Mouse (Mus musculus) small intestine, adult 2 months (tissue): ENCODE results near the gene Rfx4. TPM values are rescaled to one million over a fixed set of nuclear protein-coding genes. Genes with fewer than 3 reads are reported as not detected.

Source experiments
- H3K27ac ChIP-seq: fragments of 200-500 bp; 2 replicates; pipeline ENCODE4 v1.5.1; 2012; ENCODE audit warnings: low read depth, low read length, control low read depth, inconsistent platforms; ENCODE audit not compliant: insufficient read depth
- H3K27me3 ChIP-seq: fragments of 200-500 bp; 2 replicates; pipeline ENCODE4 v1.6.1; 2012; ENCODE audit warnings: mild to moderate bottlenecking, moderate library complexity, low read length, inconsistent platforms; ENCODE audit not compliant: control insufficient read depth, insufficient read depth
- H3K36me3 ChIP-seq: fragments of 200-500 bp; 2 replicates; pipeline ENCODE4 v1.6.1; 2012; ENCODE audit warnings: mild to moderate bottlenecking, low read length, control low read depth, inconsistent platforms; ENCODE audit not compliant: control insufficient read depth, insufficient read depth
- H3K4me1 ChIP-seq: fragments of 200-500 bp; 2 replicates; pipeline ENCODE4 v1.6.1; 2012; ENCODE audit warnings: low read length, inconsistent platforms, mixed read lengths; ENCODE audit not compliant: control insufficient read depth, insufficient read depth, insufficient read length
- H3K4me3 ChIP-seq: fragments of 200-500 bp; 2 replicates; pipeline ENCODE4 v1.5.1; 2012; ENCODE audit warnings: low read depth, mild to moderate bottlenecking, control low read depth, inconsistent platforms, low read length, moderate library complexity
- CTCF ChIP-seq: fragments of 200-500 bp; IDR thresholded peaks from 2 replicates; pipeline ENCODE4 v1.5.1; 2012; ENCODE audit warnings: low read depth, mild to moderate bottlenecking, control low read depth, inconsistent platforms, low read length, moderate library complexity, mixed read lengths; ENCODE audit not compliant: insufficient replicate concordance, insufficient read length; ENCODE audit errors: extremely low read depth
- POLR2A ChIP-seq: fragments of 200-500 bp; IDR thresholded peaks from 2 replicates; pipeline ENCODE4 v1.6.1; 2012; ENCODE audit warnings: low read depth, mild to moderate bottlenecking, control low read depth, inconsistent platforms, low read length, moderate library complexity
- WGBS: fragments of 180-500 bp; shearing (Covaris S2); methylation state at CpG from one replicate; pipeline ENCODE4 v1.1.7; 2018; 5-methylcytosine and 5-hydroxymethylcytosine counted together
- polyA plus RNA-seq: library from polyadenylated mRNA; depleted of rRNA; stranded (reverse); fragments of >200 nt; gene quantifications from 2 replicates; pipeline ENCODE4 v1.2.3, GENCODE M21; 2012

Rfx4 gene
- polyA plus RNA-seq, 1 experiment = not detected

DNA sequence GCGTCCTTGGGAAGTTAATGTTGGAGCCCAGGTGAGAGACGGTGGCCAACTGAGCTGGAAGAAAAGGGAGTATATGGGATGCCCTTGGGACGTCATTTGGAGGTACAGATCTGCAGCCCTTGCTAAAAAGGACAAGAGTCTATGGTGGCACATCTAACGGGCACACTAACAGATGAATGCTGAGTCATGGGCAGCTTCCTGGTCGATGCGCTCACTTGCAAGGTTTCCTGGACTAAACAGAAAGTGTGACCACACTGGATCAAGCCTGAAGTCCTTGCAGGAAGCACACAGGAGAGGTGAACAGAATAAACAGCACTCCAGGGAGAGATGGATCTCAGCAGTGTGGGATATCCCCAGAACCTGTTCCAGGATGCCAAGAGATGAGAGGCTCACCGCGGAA, 98.2 kb downstream of the Rfx4 start:
- Histone ChIP-seq H3K4me3 (no peak overlapping the region), H3K27me3 (no peaks in the 10 kb centered on the region), H3K36me3 (no peaks in the 10 kb centered on the region), H3K27ac (no peak overlapping the region), H3K4me1 (no peaks in the 10 kb centered on the region)
- WGBS = 81% methylated on average over 8 of the region's 8 CpGs
- TF ChIP-seq CTCF (no peak), POLR2A (no peak)

DNA sequence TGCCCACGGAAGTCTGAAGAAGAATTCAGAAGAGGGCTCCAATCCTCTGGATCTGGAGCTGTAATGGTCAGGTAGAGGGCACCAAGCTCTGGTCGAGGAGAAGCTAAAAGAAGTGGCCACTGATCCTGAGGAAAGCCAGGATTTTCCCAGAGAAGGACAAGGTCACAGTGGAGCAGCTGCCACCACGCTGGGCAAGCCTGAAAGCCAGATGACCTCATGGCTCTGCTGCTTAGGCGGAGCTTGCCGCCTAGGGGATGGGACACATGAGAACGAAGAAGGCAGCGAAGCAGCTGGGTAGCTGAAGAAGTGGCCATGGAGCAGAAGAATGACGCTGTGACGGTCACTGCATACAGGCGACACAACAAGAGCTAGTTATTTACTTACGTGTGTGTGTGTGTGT, 99.6 kb downstream of the Rfx4 start:
- no peaks in the 10 kb centered on the region for H3K27me3 ChIP-seq
- no peaks in the 10 kb centered on the region for H3K36me3 ChIP-seq
- H3K27ac ChIP-seq = no peak overlapping the region
- 77% methylated on average over 11 of the region's 11 CpGs for WGBS
- no peak for TF ChIP-seq POLR2A
- no peak for TF ChIP-seq CTCF
- H3K4me1 ChIP-seq = no peaks in the 10 kb centered on the region
- no peak overlapping the region for H3K4me3 ChIP-seq

DNA sequence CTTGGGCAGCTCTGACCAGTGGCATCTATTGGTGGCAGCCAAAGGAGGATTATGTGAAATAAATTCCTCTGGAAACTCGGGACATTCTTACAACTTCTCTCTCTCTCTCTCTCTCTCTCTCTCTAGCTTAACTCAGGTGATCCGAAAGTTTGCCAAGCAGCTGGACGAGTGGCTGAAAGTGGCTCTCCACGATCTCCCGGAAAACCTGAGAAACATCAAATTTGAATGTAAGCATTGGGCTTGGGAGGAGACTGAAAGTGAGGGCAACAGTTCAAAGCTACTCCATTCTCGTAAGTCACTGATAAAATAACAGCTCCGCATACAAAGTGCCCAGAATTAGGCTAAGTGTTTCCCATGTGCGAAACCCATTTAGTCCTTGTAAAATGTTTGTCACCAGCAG, 102.5 kb downstream of the Rfx4 start:
- Histone ChIP-seq H3K27ac (no peak overlapping the region), H3K36me3 (no peaks in the 10 kb centered on the region), H3K4me1 (no peaks in the 10 kb centered on the region), H3K27me3 (no peaks in the 10 kb centered on the region), H3K4me3 (no peak overlapping the region)
- 63% methylated on average over 8 of the region's 8 CpGs for WGBS
- no peak for TF ChIP-seq CTCF

DNA sequence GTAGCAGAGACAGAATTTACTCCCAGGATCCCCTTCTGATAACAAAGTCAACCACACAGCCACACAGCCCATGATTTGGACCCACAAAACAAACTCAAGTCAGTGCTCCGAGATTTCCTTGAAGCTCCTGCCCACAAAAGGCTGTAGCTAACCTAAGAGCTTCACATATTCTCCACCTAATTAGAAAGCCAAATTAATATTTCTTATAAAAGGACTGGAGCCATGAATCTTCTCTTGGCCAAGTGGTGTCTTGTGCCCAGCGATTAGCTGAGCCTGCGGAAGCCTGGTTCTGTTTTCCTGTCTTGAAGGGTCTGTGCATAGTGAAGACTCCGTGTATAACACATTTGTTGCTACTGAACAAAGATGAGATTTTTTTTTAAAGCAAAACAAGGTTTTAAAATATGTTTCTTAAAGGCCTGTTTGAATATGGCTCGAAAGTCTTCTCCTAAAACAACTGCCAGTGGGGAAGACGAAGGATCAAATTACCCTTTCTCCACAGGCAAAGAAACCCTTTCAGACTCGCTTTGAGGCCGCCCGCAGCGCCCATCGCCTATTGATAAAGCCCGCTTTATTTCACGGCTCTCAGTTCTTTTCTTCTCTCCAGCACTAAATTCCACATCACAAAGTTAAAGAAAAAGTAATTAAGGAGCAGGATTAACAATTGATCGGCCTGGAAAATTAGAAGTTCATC, 103.1 kb downstream of the Rfx4 start:
- no peaks in the 10 kb centered on the region for H3K36me3 ChIP-seq
- WGBS = 62% methylated on average over 14 of the region's 14 CpGs
- TF ChIP-seq POLR2A (no peak), CTCF (no peak)

DNA sequence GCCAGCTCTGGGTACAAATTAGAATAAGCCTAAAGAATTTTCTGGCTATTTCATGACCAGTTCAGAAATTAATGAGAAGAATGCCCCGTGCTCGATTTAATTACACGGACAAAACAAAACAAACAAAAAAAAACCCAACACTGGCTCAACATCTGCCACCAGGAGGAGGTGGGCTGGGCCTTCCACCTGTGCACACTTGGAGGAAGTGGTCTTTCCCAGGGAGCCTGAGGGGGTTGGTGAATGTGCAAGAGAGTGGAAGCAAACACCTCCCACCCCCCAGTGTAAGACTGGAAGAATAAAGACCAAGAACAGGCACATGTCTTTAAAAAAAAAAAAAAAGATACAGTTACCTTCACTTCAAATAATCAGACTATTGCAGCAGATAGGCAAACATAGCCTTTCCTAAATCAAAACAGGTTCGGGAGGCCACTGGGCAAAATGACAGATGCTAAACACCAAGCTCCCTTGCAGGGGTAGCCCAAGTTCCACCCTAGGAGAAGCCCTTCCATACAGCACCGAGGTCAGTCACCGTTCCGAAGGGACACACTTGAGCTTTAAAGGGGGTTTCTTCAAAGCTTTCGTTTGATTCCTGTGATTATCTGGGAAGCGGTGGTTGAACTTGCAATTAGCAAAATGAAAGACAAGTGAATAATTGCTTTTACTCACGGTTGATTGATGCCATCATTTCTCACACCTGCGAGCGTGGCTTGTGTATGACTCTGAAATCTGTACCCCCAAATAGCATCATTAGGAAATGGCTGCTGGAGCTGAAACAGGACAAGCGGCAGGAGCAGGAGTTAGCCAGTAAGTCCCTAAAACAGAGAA, 103.9 kb downstream of the Rfx4 start:
- H3K4me3 ChIP-seq = no peak overlapping the region
- no peak overlapping the region for H3K27ac ChIP-seq

More for the DNA sequence above, 103.1 kb downstream of the Rfx4 start:
- H3K27ac ChIP-seq = no peak overlapping the region
- no peaks in the 10 kb centered on the region for H3K4me1 ChIP-seq
- no peak overlapping the region for H3K4me3 ChIP-seq
- no peaks in the 10 kb centered on the region for H3K27me3 ChIP-seq

DNA sequence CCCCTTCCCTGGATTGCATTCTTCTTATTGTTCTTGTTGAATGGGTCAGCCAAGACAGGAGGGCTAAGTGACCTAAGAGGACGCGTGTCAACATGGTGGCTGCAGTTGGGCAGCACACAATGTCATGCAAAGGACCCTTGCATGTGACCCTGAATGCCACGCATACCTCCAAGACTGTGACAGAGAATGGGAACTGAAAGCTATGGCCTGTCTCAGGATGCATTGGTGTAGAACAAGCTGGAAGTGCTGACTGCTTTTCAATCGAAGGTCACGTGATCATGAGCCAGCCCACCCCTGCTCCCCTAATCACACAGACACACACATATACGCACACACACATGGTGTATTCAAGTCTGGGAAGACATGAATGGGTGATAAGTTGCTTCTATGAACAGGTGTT, 107.6 kb downstream of the Rfx4 start:
- no peak for TF ChIP-seq CTCF
- TF ChIP-seq POLR2A = no peak
- no peak overlapping the region for H3K27ac ChIP-seq
- no peaks in the 10 kb centered on the region for H3K4me1 ChIP-seq
- no peaks in the 10 kb centered on the region for H3K27me3 ChIP-seq
- no peaks in the 10 kb centered on the region for H3K36me3 ChIP-seq
- WGBS = 82% methylated on average over 6 of the region's 6 CpGs
- no peak overlapping the region for H3K4me3 ChIP-seq

More for the DNA sequence above, 103.9 kb downstream of the Rfx4 start:
- TF ChIP-seq POLR2A (no peak), CTCF (no peak)
- Histone ChIP-seq H3K36me3 (no peaks in the 10 kb centered on the region), H3K27me3 (no peaks in the 10 kb centered on the region), H3K4me1 (no peaks in the 10 kb centered on the region)
- WGBS = 65% methylated on average over 13 of the region's 13 CpGs

DNA sequence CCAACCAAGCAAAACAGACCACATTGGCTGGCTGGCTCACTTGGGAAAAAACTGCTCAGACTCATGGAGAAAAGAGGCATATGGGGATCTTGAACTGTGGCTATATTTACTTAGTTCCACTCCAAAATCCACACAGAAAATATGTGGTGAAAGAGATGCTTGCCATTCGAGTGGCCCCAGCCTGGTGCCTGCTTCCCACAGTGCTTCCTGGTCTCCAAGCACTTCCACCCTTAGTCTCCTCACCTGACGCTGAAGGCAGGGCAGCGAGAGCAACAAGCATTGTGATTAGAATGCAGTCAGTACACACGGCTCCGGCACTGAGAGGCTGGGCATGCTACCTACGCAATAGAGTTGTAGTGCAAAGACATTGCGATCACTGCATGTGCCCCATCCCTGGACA, 111.7 kb downstream of the Rfx4 start:
- Histone ChIP-seq H3K27me3 (no peaks in the 10 kb centered on the region), H3K4me1 (no peaks in the 10 kb centered on the region), H3K27ac (no peak overlapping the region), H3K4me3 (no peak overlapping the region), H3K36me3 (no peaks in the 10 kb centered on the region)
- TF ChIP-seq POLR2A (no peak), CTCF (no peak)
- 72% methylated on average over 7 of the region's 7 CpGs for WGBS
